Mouse (Mus musculus): Measurements from ENCODE around the gene Klhl22. TPM values are rescaled to one million over a fixed set of nuclear protein-coding genes. Genes with fewer than 3 reads are reported as not detected.

Klhl22 gene
- polyA plus RNA-seq, 1 experiment from 2014 or later, result 40.6 TPM

DNA sequence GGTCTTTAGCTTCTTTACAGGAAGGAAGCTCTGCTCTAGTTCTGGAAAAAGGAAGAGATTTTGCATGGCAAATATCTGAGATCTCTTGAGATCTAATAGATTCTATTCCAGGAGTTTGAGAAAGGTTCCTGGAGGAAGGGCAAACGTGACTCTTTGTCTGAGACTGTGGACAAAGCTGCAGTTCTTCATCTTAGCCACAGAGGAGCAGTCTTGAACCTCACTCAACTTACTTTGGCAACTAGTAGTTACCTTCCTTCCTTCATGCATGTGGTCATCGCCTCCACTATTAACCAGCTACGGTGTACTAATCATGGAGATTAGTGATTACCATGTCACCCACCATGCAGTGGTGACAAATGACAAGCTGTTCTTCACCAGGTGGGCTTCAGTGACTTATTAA lies 25.9 kb downstream of the Klhl22 start:
- H3K9ac ChIP-seq, result no peak overlapping the region
- no peak for ATAC-seq (ENCODE audit: extremely low read depth, insufficient number of reproducible peaks, low FRiP score, low TSS enrichment)
- peaks cover 87% of the 10 kb centered on the region for H3K36me3 ChIP-seq
- H3K9me3 ChIP-seq, result no peaks in the 10 kb centered on the region
- H3K4me1 ChIP-seq, result no peaks in the 10 kb centered on the region
- no peak overlapping the region for H3K4me2 ChIP-seq
- no peaks in the 10 kb centered on the region for H3K27me3 ChIP-seq (replicated peaks)
- H3K4me3 ChIP-seq, result no peak overlapping the region
- 52% methylated on average over 3 of the region's 3 CpGs for WGBS
- H3K27ac ChIP-seq (replicated peaks), result no peak overlapping the region

GRCm38 (mm10) chr16:17792728-17793127 lies 33.3 kb downstream of the Klhl22 start:
- H3K27me3 ChIP-seq (replicated peaks), result peaks cover 24% of the 10 kb centered on the region
- 78% methylated on average over 3 of the region's 3 CpGs for WGBS
- H3K4me2 ChIP-seq, result no peak overlapping the region
- H3K4me1 ChIP-seq, result peaks cover 16% of the 10 kb centered on the region
- no peak for ATAC-seq (ENCODE audit: extremely low read depth, insufficient number of reproducible peaks, low FRiP score, low TSS enrichment)
- H3K9me3 ChIP-seq, result no peaks in the 10 kb centered on the region
- peaks cover 61% of the 10 kb centered on the region for H3K36me3 ChIP-seq
- no peak overlapping the region for H3K27ac ChIP-seq (replicated peaks)
- H3K9ac ChIP-seq, result no peak overlapping the region
- no peak overlapping the region for H3K4me3 ChIP-seq

GRCm38 (mm10) chr16:17794047-17794446 lies 34.6 kb downstream of the Klhl22 start:
- Histone ChIP-seq H3K9ac (no peak overlapping the region), H3K27me3 (replicated peaks) (peaks cover 37% of the 10 kb centered on the region), H3K36me3 (peaks cover 49% of the 10 kb centered on the region), H3K4me3 (no peak overlapping the region), H3K27ac (replicated peaks) (no peak overlapping the region), H3K4me2 (no peak overlapping the region), H3K9me3 (no peaks in the 10 kb centered on the region), H3K4me1 (peaks cover 29% of the 10 kb centered on the region)
- 83% methylated on average over 4 of the region's 4 CpGs for WGBS
- ATAC-seq (ENCODE audit: extremely low read depth, insufficient number of reproducible peaks, low FRiP score, low TSS enrichment), result no peak

DNA sequence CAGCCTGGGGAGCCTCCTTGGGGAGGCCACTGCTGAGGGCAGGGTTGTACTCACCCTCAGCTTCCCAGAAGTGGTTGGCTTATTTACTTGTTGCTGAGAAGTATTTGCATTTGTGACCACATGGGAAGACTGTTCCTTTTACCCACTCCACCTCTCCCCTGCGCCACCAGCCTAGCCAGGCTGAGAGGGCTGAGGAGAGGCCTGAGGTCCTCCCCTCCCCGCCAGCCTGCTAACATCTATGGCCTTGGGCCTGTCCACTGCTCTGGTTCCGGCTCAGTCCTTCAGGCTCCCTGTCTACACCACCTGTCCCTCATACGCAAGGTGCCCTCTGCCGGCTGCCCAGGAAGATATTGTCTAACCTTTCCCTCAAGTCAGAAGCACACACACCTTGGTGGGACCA lies 36.2 kb downstream of the Klhl22 start:
- WGBS, result 63% methylated on average over 5 of the region's 5 CpGs
- H3K27me3 ChIP-seq (replicated peaks), result peaks cover 51% of the 10 kb centered on the region
- H3K4me2 ChIP-seq, result no peak overlapping the region
- no peak overlapping the region for H3K27ac ChIP-seq (replicated peaks)
- peaks cover 43% of the 10 kb centered on the region for H3K4me1 ChIP-seq
- no peak overlapping the region for H3K9ac ChIP-seq
- no peaks in the 10 kb centered on the region for H3K9me3 ChIP-seq
- peaks cover 33% of the 10 kb centered on the region for H3K36me3 ChIP-seq
- H3K4me3 ChIP-seq, result no peak overlapping the region
- ATAC-seq (ENCODE audit: extremely low read depth, insufficient number of reproducible peaks, low FRiP score, low TSS enrichment), result no peak

DNA sequence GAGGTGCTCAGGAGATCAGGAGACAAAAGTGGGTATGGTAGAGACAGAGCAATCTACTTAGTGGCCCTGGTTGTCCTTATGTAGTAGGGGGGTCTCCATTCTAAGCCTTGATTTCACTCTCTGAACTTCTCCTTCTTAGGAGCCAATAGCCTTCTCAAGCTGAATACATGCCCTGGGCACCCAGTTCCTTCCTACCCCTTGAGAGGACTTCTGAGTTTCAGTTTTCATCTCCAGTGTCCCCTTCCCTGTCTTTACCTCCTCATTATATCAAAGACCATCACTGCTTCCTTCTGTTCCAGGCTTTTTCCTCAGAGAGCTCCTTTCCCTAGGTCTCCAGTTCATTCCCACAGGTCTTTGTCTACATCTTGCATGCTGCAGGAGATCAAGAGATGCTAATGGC lies 37.1 kb downstream of the Klhl22 start:
- peak overlapping the region; percentile 92 for H3K9ac ChIP-seq
- peaks cover 60% of the 10 kb centered on the region for H3K27me3 ChIP-seq (replicated peaks)
- H3K4me1 ChIP-seq, result peaks cover 45% of the 10 kb centered on the region
- no peaks in the 10 kb centered on the region for H3K9me3 ChIP-seq
- peak overlapping the region; percentile 74 for H3K4me3 ChIP-seq
- peak overlapping the region; percentile 84 for H3K4me2 ChIP-seq
- H3K27ac ChIP-seq (replicated peaks), result peak overlapping the region; percentile 91
- no peak for ATAC-seq (ENCODE audit: extremely low read depth, insufficient number of reproducible peaks, low FRiP score, low TSS enrichment)
- H3K36me3 ChIP-seq, result peaks cover 25% of the 10 kb centered on the region

DNA sequence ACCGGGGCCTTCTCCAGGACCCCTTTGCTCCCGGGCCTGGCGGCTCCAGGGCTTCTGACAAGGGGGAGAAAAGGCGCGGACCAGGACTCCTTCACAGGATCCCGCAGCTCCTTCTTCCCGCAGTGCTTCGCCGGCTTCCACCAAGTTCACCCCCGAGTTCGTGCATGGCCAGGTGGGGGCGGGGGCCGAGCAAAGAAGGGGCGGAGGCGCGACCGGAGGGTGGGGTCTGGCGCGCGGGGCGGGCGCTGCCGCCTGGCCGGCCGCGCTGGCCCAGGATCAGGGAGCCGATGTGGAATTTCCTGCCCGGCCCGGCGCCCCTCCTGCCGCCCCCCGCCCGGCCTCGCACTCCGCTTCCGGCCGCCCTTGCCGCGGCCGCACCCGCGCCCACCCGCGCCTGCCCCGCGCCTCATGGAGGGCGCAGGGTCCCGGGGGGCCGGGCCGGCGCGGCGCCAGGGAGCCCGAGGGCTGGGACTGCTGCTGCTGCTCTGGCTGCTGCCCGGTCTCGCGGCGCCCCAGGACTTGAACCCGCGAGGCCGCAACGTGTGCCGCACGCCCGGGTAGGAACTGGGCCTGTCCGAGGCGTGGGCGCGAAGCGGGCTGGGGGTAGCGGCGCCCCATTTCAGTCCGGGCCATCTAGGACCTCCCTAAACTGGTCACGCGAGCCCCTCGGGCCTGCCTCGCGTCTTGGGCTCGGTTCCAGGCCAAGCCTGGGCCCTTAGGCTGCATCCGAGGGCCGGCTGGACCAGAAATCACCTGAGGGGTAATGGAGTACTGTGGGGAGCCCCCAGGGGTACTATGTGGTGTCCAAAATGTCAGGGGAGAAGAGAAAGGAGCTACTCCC lies 37.8 kb downstream of the Klhl22 start, which contains the start of gene Scarf2:
Gene Scarf2 (plus strand): TSS at position 312 of the 841 bp plus-strand sequence.
- ATAC-seq (ENCODE audit: extremely low read depth, insufficient number of reproducible peaks, low FRiP score, low TSS enrichment), result peak; percentile 41
- WGBS, result 2% methylated on average over 72 of the region's 81 CpGs
- H3K9ac ChIP-seq, result peak within 1 kb of the TSS; percentile 92
- peaks cover 52% of the 10 kb centered on the region for H3K4me1 ChIP-seq
- peak within 1 kb of the TSS; percentile 91 for H3K27ac ChIP-seq (replicated peaks)
- peaks cover 66% of the 10 kb centered on the region for H3K27me3 ChIP-seq (replicated peaks)
- H3K9me3 ChIP-seq, result no peaks in the 10 kb centered on the region
- H3K4me3 ChIP-seq, result peak within 1 kb of the TSS; percentile 74
- peaks cover 18% of the 10 kb centered on the region for H3K36me3 ChIP-seq
- peak within 1 kb of the TSS; percentile 84 for H3K4me2 ChIP-seq

DNA sequence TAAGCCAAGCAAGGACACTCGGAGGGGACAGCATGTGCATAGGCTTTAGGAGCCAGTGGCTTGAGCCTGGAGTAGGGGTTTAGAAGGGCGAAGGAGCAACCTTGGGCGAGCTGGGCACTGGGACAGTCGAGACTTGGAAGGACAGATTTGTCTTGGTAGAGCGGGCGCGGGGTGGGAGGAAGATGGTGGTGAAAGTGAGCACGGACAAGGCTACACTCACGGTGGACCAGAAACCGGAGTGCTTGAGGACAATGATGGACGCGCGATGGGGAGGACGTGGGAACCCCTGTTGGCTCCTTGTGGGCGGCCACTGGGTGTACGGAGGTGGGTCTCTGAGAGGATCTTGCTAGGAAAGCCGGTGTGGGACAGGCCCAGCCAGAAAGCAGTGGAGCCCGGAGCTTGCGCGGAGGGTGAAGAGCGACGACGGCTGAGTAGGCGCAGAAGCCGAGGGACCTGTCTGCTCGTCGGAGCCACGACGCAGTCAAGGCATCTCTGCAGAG lies 38.4 kb downstream of the Klhl22 start:
- WGBS, result 3% methylated on average over 29 of the region's 29 CpGs
- H3K9me3 ChIP-seq, result no peaks in the 10 kb centered on the region
- H3K9ac ChIP-seq, result peak overlapping the region; percentile 92
- H3K36me3 ChIP-seq, result peaks cover 11% of the 10 kb centered on the region
- no peak for ATAC-seq (ENCODE audit: extremely low read depth, insufficient number of reproducible peaks, low FRiP score, low TSS enrichment)
- peak overlapping the region; percentile 91 for H3K27ac ChIP-seq (replicated peaks)
- H3K27me3 ChIP-seq (replicated peaks), result peaks cover 73% of the 10 kb centered on the region
- peak overlapping the region; percentile 84 for H3K4me2 ChIP-seq
- peak overlapping the region; percentile 74 for H3K4me3 ChIP-seq
- H3K4me1 ChIP-seq, result peaks cover 59% of the 10 kb centered on the region

- Histone ChIP-seq H3K4me3 (peak overlapping the region; percentile 74), H3K9me3 (no peaks in the 10 kb centered on the region), H3K4me2 (peak overlapping the region; percentile 84), H3K27me3 (replicated peaks) (peaks cover 80% of the 10 kb centered on the region), H3K36me3 (peaks cover 8% of the 10 kb centered on the region), H3K27ac (replicated peaks) (peak overlapping the region; percentile 91), H3K4me1 (peaks cover 66% of the 10 kb centered on the region), H3K9ac (peak overlapping the region; percentile 92)
- 3% methylated on average over 38 of the region's 45 CpGs for WGBS
- no peak for ATAC-seq (ENCODE audit: extremely low read depth, insufficient number of reproducible peaks, low FRiP score, low TSS enrichment)
Measured at GRCm38 (mm10) chr16:17798321-17799180, 39.1 kb downstream of the Klhl22 start.

GRCm38 (mm10) chr16:17799584-17799983 lies 40.2 kb downstream of the Klhl22 start:
- peak overlapping the region; percentile 84 for H3K4me2 ChIP-seq
- H3K9me3 ChIP-seq, result no peaks in the 10 kb centered on the region
- no peak for ATAC-seq (ENCODE audit: extremely low read depth, insufficient number of reproducible peaks, low FRiP score, low TSS enrichment)
- no peak overlapping the region for H3K9ac ChIP-seq
- H3K4me1 ChIP-seq, result peaks cover 76% of the 10 kb centered on the region
- peaks cover 90% of the 10 kb centered on the region for H3K27me3 ChIP-seq (replicated peaks)
- no peak overlapping the region for H3K4me3 ChIP-seq
- H3K36me3 ChIP-seq, result peaks cover 9% of the 10 kb centered on the region; the same call in 1 of the 2 replicates
- no peak overlapping the region for H3K27ac ChIP-seq (replicated peaks)

DNA sequence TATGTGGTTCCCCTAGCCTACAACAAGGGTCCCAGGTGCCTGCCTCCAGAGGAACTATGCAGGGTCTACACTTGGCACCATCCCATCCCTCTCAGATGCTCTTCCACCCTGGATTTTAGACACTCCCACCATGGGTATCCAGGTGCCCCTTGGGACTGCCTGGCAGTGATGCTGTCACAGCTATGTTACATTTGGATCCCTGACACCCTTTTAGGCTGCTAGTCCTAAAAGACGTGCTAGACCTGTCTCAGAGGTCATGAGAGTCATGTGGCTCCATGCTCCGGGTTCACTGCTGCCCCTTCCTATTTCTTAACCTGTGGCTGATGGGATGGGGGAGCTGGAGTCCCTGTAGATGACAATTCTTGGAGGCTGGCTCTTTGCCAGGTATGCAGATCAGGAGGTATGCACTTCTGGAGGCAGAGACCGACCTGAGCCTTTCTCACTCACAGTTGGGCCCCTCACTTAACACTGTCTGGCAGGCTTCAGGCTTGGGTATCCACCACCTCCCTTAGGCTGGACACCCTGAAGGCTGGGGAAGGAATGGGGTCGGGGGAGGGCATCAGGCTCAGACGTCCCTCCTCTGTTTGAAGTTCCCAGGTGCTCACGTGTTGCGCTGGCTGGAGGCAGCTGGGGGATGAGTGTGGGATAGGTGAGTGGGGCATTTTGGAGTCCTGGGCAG lies 42.5 kb downstream of the Klhl22 start:
- Histone ChIP-seq H3K9ac (no peak overlapping the region), H3K9me3 (no peaks in the 10 kb centered on the region), H3K36me3 (peaks cover 9% of the 10 kb centered on the region; the same call in 1 of the 2 replicates), H3K27ac (replicated peaks) (no peak overlapping the region), H3K4me2 (peak overlapping the region; percentile 73), H3K27me3 (replicated peaks) (peaks cover 98% of the 10 kb centered on the region), H3K4me3 (peak overlapping the region; percentile 51; the same call in 1 of the 2 replicates), H3K4me1 (peaks cover 83% of the 10 kb centered on the region)
- no peak for ATAC-seq (ENCODE audit: extremely low read depth, insufficient number of reproducible peaks, low FRiP score, low TSS enrichment)
- WGBS, result 15% methylated on average over 7 of the region's 7 CpGs

GRCm38 (mm10) chr16:17802456-17802838 lies 43.0 kb downstream of the Klhl22 start:
- 14% methylated on average over 18 of the region's 18 CpGs for WGBS
- Histone ChIP-seq H3K4me1 (peaks cover 87% of the 10 kb centered on the region), H3K27ac (replicated peaks) (no peak overlapping the region), H3K36me3 (peaks cover 9% of the 10 kb centered on the region; the same call in 1 of the 2 replicates), H3K9ac (peak overlapping the region; percentile 76), H3K27me3 (replicated peaks) (peaks cover 97% of the 10 kb centered on the region), H3K4me2 (peak overlapping the region; percentile 73), H3K9me3 (no peaks in the 10 kb centered on the region), H3K4me3 (peak overlapping the region; percentile 51)
- no peak for ATAC-seq (ENCODE audit: extremely low read depth, insufficient number of reproducible peaks, low FRiP score, low TSS enrichment)
